Mouse (Mus musculus) c-Kit-positive CD71-positive TER-119-negative erythroid progenitor cells, embryonic 14.5 days (primary cell): ENCODE results near the gene Hist1h2bj.

Source experiments
- DNase-seq: peaks from one replicate; pipeline ENCODE4 v3.0.0-alpha.2; 2013; ENCODE audit warnings: low read depth

Gene Hist1h2bj

GRCm38 (mm10) chr13:22042568-22043502 lies at the start of gene Hist1h2bj, which contains the start of gene Hist1h2ag:
Gene Hist1h2bj, plus strand, starts transcription at chr13:22043214.
Gene Hist1h2ag, minus strand, starts transcription at chr13:22042944.
- DNase-seq = peak; percentile 98

GRCm38 (mm10) chr13:21993957-21994738 lies 48.9 kb upstream of the Hist1h2bj start:
- no peak for DNase-seq

DNA sequence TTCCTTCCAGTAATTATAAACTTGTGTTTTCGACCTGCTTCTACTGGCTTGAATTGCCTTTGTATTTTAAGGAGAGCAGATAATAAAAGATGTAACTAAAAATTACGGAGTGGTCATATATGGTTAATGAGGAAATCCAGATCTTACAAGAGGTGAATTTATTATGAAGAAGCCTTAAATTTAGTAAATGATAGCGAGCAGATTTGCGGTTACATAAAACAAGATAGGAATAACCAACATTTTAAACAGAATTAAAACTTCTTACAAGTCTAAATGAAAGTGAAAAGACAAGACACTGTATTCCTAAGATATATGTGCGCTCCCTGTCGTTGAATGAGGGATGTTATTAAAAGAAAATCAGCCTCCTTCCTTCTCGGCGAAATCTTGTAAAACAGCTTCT lies 48.1 kb upstream of the Hist1h2bj start:
- no peak for DNase-seq

DNA sequence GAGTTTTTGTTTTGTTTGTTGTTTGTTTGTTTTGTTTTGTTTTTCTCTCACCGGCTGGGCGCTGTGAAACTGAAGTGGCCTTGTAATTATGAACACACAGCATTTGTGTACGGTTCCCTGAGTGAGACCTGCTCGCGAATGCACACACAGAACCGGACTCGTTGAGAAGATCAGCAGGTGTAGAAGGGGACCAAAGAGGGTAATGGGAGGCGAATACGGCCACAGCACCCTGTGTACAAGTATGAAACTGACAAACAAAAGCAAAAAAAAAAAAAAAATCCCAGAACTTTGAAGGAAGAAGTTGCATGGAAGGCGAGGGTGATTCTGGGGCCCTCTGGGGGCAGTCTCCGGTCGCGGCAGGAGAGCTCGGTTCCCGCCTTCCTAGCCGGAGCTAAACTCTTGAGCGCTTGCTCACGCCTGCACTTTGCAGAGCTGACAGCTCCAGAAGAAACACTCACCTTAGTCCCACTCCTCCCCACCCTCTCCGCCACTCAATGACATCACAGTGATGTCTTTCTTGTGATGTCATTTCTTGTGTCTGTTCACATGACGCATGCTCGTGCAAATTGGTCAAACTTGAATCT lies 47.6 kb upstream of the Hist1h2bj start:
- no peak for DNase-seq

- peak; percentile 59 for DNase-seq
Measured at GRCm38 (mm10) chr13:21996101-21996839, 46.7 kb upstream of the Hist1h2bj start.

DNA sequence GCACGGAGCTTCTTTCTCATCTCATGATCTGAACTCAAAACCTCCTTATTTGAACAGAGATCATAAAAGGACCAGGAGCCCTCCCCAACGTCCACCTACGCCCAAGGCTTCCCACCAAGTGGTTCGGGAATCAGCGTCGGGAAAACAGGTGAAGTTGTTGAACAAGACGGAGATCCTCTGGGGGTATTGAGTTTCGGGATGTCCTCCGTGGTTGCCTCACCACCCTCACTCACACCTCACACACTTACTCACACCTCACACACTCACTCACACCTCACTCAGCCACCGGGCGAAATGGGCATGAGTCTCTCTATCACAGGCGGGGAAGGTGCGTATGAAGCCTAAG lies 46.2 kb upstream of the Hist1h2bj start:
- no peak for DNase-seq

GRCm38 (mm10) chr13:21997201-21997820 lies 45.7 kb upstream of the Hist1h2bj start:
- DNase-seq = no peak

DNA sequence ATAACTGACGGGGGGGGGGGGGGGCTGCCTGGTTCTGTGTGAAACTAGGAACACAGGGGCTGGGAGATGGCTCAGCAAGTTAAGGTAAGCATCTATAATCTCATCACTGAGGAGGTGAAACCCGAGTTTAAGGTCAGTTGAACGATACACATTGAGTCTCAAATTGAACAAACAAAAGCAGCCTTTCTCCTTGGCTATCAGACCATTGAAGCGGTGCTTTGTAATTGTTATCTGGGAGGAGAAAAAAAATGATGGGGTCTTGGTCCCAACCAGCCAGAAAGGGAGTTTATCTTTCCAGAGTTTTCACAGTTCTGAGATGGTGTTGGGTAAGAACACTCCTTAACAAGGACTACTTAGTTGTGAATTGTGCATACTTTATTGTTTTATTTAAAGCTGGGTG lies 45.2 kb upstream of the Hist1h2bj start:
- DNase-seq = no peak

GRCm38 (mm10) chr13:21998412-21998811 lies 44.6 kb upstream of the Hist1h2bj start:
- DNase-seq = no peak

DNA sequence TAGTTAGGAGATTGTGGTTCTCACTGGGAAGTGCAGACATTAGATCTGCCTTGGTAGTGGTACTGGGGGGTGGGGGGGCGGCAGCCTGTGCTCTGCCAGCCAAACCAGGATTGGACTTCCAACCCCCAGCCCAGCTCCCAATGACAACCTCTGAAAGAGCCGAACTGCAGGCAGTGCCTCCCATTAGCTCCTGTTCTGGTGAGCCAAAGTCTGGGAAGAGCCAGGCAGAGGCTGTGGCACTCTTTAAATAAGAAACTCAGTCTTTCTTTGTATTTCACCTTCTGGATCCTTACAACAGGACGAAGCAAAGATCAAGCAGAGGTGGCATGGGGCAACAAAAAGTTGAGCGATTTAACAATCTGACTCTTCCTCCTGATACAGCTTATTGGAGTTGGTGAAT lies 43.9 kb upstream of the Hist1h2bj start:
- no peak for DNase-seq

- no peak for DNase-seq
Measured at GRCm38 (mm10) chr13:22001346-22001745, 41.7 kb upstream of the Hist1h2bj start.

- no peak for DNase-seq
Measured at GRCm38 (mm10) chr13:22001823-22002222, 41.2 kb upstream of the Hist1h2bj start.

- no peak for DNase-seq
Measured at GRCm38 (mm10) chr13:22005605-22006333, 37.2 kb upstream of the Hist1h2bj start.

DNA sequence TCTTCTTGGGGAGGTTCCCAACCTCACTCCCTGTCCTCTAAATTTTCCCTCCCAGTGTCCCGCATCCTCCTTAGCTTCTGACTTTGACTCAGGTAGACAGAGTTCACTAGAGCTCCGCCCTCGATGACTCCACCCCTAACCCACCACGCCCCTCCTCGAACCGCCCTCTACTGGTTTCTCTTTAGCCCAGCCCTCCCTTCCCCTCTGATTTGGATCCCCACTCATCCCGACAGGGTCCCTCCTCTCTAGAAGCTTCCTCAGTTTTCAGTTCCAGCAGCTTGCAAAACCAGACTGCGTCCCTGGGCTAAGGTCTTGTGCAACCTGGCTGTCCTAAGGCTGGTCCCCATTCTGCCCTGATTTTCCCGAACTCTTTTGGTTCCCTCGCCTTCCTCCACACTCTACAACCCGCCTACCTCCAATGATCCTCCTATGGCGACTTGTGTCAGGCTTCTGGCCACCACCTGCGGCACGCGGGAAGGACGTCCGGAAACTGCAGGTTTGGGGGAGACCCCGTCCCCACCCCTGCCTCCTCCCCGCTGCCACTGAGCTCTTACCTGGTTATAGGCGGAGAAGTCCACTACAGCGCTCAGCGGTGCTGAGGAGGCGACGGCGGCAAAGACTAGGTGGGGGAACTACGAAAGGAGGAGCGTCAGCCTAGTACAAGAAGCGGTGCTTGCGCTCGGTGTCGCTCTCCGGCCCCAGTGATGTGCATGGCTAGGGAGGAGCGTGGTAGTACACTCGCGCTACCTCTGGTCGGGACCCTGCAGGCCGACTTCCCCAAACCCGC lies 36.5 kb upstream of the Hist1h2bj start:
- no peak for DNase-seq

- DNase-seq = no peak
Measured at GRCm38 (mm10) chr13:22007121-22007510, 35.9 kb upstream of the Hist1h2bj start.

- no peak for DNase-seq
Measured at GRCm38 (mm10) chr13:22007872-22008271, 35.1 kb upstream of the Hist1h2bj start.

- DNase-seq = no peak
Measured at GRCm38 (mm10) chr13:22008707-22009106, 34.3 kb upstream of the Hist1h2bj start.

DNA sequence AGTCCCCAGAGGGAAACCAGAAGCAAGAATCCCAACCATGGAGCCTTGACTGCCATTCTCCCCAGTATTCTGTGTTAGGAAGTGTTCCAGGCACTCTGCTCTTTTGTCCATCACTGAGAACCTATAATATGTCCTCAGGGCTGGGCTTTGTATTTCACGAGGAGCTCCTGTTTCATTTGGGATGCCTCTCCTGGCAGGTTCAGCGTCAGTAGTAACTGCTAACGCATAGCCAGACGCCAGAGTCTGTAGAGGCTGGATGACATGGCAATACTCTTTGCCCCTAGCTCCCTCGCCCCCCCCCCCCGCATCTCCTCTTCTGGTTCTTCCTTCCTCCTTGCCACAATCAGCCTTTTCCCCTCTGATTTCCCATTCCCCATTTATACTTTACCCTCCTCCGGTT lies 33.4 kb upstream of the Hist1h2bj start, which contains the start of gene Prss16:
TSS of gene Prss16 (minus strand) at position 101 of the 400 bp plus-strand sequence.
- DNase-seq = no peak

- no peak for DNase-seq
Measured at GRCm38 (mm10) chr13:22013716-22014115, 29.3 kb upstream of the Hist1h2bj start.

DNA sequence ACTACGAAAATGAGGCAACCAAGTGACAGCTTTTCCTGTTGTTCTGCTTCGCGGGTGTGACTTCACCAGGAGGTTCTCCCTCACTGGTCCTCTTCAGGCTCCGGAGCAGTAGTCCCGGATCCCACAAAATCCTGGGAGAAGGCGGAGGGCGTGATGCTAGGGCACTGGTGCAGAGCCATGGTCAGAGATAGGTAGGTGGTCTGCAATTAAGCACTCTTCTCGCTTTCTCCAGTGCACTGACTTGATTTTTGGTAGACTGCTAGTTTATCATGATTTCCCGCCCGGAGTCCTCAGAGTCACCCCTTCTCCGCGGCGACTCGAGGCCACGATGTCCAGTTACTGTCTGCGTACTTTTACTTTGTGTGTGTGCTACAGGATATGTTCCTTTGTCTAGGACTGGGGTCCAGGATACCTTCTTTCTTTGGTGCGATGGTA lies 28.6 kb upstream of the Hist1h2bj start:
- no peak for DNase-seq
